Mouse (Mus musculus) CH12.LX (cell line): Measurements from ENCODE around the gene Aldh2. TPM values are rescaled to one million over a fixed set of nuclear protein-coding genes. Genes with fewer than 3 reads are reported as not detected.
A peak's percentile ranks its signal among the peaks of the same experiment; 100 is the strongest.

Source experiments
- DNase-seq: peaks from one replicate; pipeline ENCODE4 v3.0.0-alpha.2; 2013; ENCODE audit errors: extremely low read depth
- H3K27ac ChIP-seq: 2 replicates; pipeline ENCODE4 v1.5.1; 2012; ENCODE audit warnings: low read depth, mild to moderate bottlenecking, control low read depth, moderate library complexity; ENCODE audit not compliant: insufficient read depth
- H3K27me3 ChIP-seq: replicated peaks from 2 replicates; pipeline ENCODE3; 2012; ENCODE audit warnings: inconsistent platforms
- H3K36me3 ChIP-seq, 2 experiments: replicated peaks in 1 of 2; 2 replicates each; pipeline versions ENCODE3 to v1.6.1; 2012; ENCODE audit warnings: inconsistent platforms in 1 of 2, low read length in 1 of 2, mild to moderate bottlenecking in 1 of 2, mixed read lengths in 1 of 2, moderate library complexity in 1 of 2; ENCODE audit not compliant: control insufficient read depth in 1 of 2, insufficient read depth in 1 of 2
- H3K4me1 ChIP-seq, 2 experiments: 2 replicates each; pipeline ENCODE4 v1.6.1; 2012; ENCODE audit warnings: inconsistent platforms in 1 of 2, moderate library complexity in 1 of 2; ENCODE audit not compliant: insufficient read depth in 2 of 2, control insufficient read depth in 1 of 2
- H3K4me2 ChIP-seq: 2 replicates; pipeline ENCODE4 v1.6.1; 2012; ENCODE audit warnings: low read depth, mild to moderate bottlenecking, control low read depth; ENCODE audit not compliant: poor library complexity, insufficient read depth, severe bottlenecking
- H3K4me3 ChIP-seq, 3 experiments: fragments of 150-350 bp in 1 of 3; sonication (generic) in 1 of 3; replicated peaks in 1 of 3; 2 replicates each; pipeline versions ENCODE3 to v1.5.1; 2011 to 2012; ENCODE audit warnings: low read depth in 2 of 3, low read length in 2 of 3, mild to moderate bottlenecking in 2 of 3, moderate library complexity in 2 of 3, control low read depth in 1 of 3, improper control_type of control experiment in 1 of 3, inconsistent platforms in 1 of 3, mixed read lengths in 1 of 3; ENCODE audit not compliant: poor library complexity in 1 of 3
- H3K79me2 ChIP-seq: replicated peaks from 2 replicates; pipeline ENCODE4 v1.6.1; 2012; ENCODE audit warnings: mild to moderate bottlenecking, moderate library complexity; ENCODE audit not compliant: control insufficient read depth, poor library complexity, insufficient read depth, severe bottlenecking; ENCODE audit errors: extremely low read depth
- H3K9ac ChIP-seq: 2 replicates; pipeline ENCODE4 v1.6.1; 2012; ENCODE audit warnings: low read depth, mild to moderate bottlenecking, control low read depth, moderate library complexity; ENCODE audit not compliant: insufficient read depth
- H3K9me3 ChIP-seq: replicated peaks from 2 replicates; pipeline ENCODE3; 2012; ENCODE audit warnings: low read length, inconsistent platforms, mixed read lengths
- BHLHE40 ChIP-seq: IDR thresholded peaks from 2 replicates; pipeline ENCODE4 v1.6.1; 2011; ENCODE audit warnings: mild to moderate bottlenecking, low read depth, low read length, improper control_type of control experiment
- ELF1 ChIP-seq: IDR thresholded peaks from 2 replicates; pipeline ENCODE4 v1.6.1; 2014; ENCODE audit warnings: low read depth, mild to moderate bottlenecking, inconsistent platforms, low read length, improper control_type of control experiment
- IRF4 ChIP-seq: IDR thresholded peaks from 2 replicates; pipeline ENCODE4 v1.6.1; 2014; ENCODE audit warnings: low read depth, mild to moderate bottlenecking, inconsistent platforms, low read length, improper control_type of control experiment
- JUN ChIP-seq: IDR thresholded peaks from 2 replicates; pipeline ENCODE4 v1.6.1; 2011; ENCODE audit warnings: low read depth, mild to moderate bottlenecking, low read length, improper control_type of control experiment, moderate library complexity; ENCODE audit not compliant: insufficient read depth
- MAX ChIP-seq: IDR thresholded peaks from 2 replicates; pipeline ENCODE4 v1.6.1; 2011; ENCODE audit warnings: low read length, improper control_type of control experiment
- MAZ ChIP-seq: IDR thresholded peaks from 2 replicates; pipeline ENCODE4 v1.6.1; 2012; ENCODE audit warnings: low read depth, mild to moderate bottlenecking, inconsistent platforms, low read length, improper control_type of control experiment, moderate library complexity
- MEF2A ChIP-seq: IDR thresholded peaks from 2 replicates; pipeline ENCODE4 v1.6.1; 2014; ENCODE audit warnings: low read depth, mild to moderate bottlenecking, inconsistent platforms, low read length, improper control_type of control experiment, borderline replicate concordance
- MXI1 ChIP-seq: IDR thresholded peaks from 2 replicates; pipeline ENCODE4 v1.6.1; 2011; ENCODE audit warnings: mild to moderate bottlenecking, low read depth, low read length, improper control_type of control experiment
- MYC ChIP-seq: IDR thresholded peaks from 2 replicates; pipeline ENCODE4 v1.6.1; 2011; ENCODE audit warnings: low read depth, mild to moderate bottlenecking, improper control_type of control experiment, low read length
- NELFE ChIP-seq: IDR thresholded peaks from 2 replicates; pipeline ENCODE4 v1.6.1; 2011; ENCODE audit warnings: low read depth, low read length, improper control_type of control experiment
- NRF1 ChIP-seq: IDR thresholded peaks from 2 replicates; pipeline ENCODE4 v1.6.1; 2014; ENCODE audit warnings: low read depth, mild to moderate bottlenecking, inconsistent platforms, low read length, improper control_type of control experiment, moderate library complexity
- POLR2A ChIP-seq: IDR thresholded peaks from 2 replicates; pipeline ENCODE4 v1.6.1; 2011; ENCODE audit warnings: low read depth, mild to moderate bottlenecking, improper control_type of control experiment, low read length
- SIN3A ChIP-seq: IDR thresholded peaks from 2 replicates; pipeline ENCODE4 v1.6.1; 2012; ENCODE audit warnings: low read length, improper control_type of control experiment, inconsistent platforms
- TBP ChIP-seq: conservative IDR thresholded peaks from 2 replicates; pipeline ENCODE4 v1.6.1; 2011; ENCODE audit warnings: low read depth, low read length, improper control_type of control experiment
- TCF12 ChIP-seq: IDR thresholded peaks from 2 replicates; pipeline ENCODE4 v1.6.1; 2014; ENCODE audit warnings: low read depth, mild to moderate bottlenecking, inconsistent platforms, low read length, improper control_type of control experiment
- UBTF ChIP-seq: IDR thresholded peaks from 2 replicates; pipeline ENCODE4 v1.6.1; 2012; ENCODE audit warnings: low read depth, mild to moderate bottlenecking, inconsistent platforms, low read length, improper control_type of control experiment, moderate library complexity
- USF1 ChIP-seq: IDR thresholded peaks from 2 replicates; pipeline ENCODE4 v1.6.1; 2014; ENCODE audit warnings: low read depth, mild to moderate bottlenecking, inconsistent platforms, low read length, improper control_type of control experiment
- USF2 ChIP-seq: conservative IDR thresholded peaks from 2 replicates; pipeline ENCODE4 v1.6.1; 2011; ENCODE audit warnings: low read depth, low read length, improper control_type of control experiment
- ZC3H11A ChIP-seq: IDR thresholded peaks from 2 replicates; pipeline ENCODE4 v1.6.1; 2012; ENCODE audit warnings: low read depth, mild to moderate bottlenecking, inconsistent platforms, low read length, improper control_type of control experiment
- ZMIZ1 ChIP-seq: IDR thresholded peaks from 2 replicates; pipeline ENCODE4 v1.6.1; 2012; ENCODE audit warnings: low read depth, mild to moderate bottlenecking, inconsistent platforms, low read length, improper control_type of control experiment
- dilution Hi-C: fragments of 300-500 bp; cut with MboI; formaldehyde crosslinking; loops from 2 replicates; pipeline ENCODE4 v1.14.3; 2020; ENCODE audit warnings: low sequenced_read_pairs; ENCODE audit not compliant: extremely low pct_unique_long_range_greater_than_20kb, extremely low pct_ligation_motif_present
- in situ Hi-C: fragments of 300-500 bp; cut with MboI; formaldehyde crosslinking; loops from 3 replicates; pipeline ENCODE4 v1.14.3; 2019; ENCODE audit warnings: low sequenced_read_pairs, low pct_ligation_motif_present, low pct_unique_long_range_greater_than_20kb, mixed read lengths
- polyA plus RNA-seq: library from polyadenylated mRNA; unstranded; fragments of >175 nt; gene quantifications from 2 replicates; pipeline ENCODE4 v1.2.1, GENCODE M21; 2012; ENCODE audit warnings: low read depth; ENCODE audit not compliant: insufficient read length
- total RNA-seq, 2 experiments: library from RNA; depleted of rRNA; stranded (reverse); fragments of 300-350 nt in 1 of 2; fragments of >200 nt in 1 of 2; gene quantifications; 2 replicates each; pipeline ENCODE4 v1.2.3; 2012 to 2014

The Aldh2 gene
- total RNA-seq (2012; rRNA removed): 56.2 and 73.9 TPM in 2 replicates
- 58.9 and 66.0 TPM in 2 replicates for total RNA-seq (2014; rRNA removed)
- polyA plus RNA-seq: 139 and 143 TPM in 2 replicates

DNA sequence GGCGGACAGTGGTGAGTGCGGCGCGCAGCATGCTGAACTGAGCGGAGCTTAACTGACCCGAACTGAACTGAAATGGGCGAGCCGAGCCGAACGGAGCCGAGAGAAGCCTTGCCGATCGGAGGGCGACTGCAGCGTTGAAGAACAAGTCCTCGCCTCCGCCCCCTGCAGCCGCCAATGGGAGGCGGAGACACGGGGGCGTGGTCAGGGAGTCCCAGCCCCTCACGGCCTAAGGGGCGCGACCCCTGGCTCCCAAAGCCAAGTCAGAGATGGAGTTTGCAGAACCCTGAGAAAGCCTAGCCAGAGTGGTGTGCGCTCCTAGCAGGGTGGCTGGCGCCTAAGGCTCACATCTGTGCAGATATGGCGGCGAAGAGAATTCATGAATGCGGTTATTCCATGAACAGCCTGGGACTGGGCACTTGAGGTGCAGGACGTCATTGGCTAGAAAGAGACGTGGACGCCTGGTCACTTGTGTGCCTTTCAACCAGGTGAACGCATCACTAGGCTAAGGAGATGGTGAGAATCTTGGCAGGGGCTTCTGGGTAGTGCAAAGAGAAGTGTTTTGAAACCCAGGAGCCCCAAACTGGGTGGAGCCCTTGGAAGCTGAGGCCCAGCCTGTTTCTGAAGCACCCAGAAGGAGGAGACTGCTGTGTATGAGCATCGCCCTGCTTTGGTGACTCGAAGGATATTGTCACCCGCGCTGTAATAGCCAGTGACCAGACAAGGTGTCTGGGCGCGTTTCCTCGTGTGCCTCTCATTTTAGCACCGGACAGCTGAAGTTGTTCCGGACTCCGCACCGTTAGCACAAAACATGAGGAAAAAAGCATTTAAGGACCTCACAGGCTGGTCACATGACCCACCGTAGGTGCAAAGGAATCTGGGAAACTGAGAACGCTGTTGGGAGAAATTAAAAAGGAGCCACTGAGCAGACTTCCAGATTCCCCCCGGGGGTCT, at the start of gene Aldh2:
TSS of gene Aldh2 (minus strand) at position 374 of the 951 bp plus-strand sequence.
- dilution Hi-C loops: no loop called here
- no peaks in the 10 kb centered on the region for H3K9me3 ChIP-seq
- peaks cover 0 to 14% of the 10 kb centered on the region in 2 experiments for H3K36me3 ChIP-seq
- DNase-seq: peak; percentile 81
- H3K4me1 ChIP-seq: peaks cover 5 to 38% of the 10 kb centered on the region in 2 experiments; a peak in 3 of 4 replicates
- peak within 1 kb of the TSS; percentile 41 for H3K9ac ChIP-seq
- TF ChIP-seq POLR2A: peak; percentile 64
- no peak; the same call in 1 of the 2 replicates for TF ChIP-seq TCF12
- TF ChIP-seq USF2: peak; percentile 89
- no peak for TF ChIP-seq MAZ
- TF ChIP-seq MEF2A: peak; percentile 53; the same call in 1 of the 2 replicates
- TF ChIP-seq MAX: peak; percentile 82
- peak; percentile 16; the same call in 1 of the 2 replicates for TF ChIP-seq ELF1
- peak; percentile 55 for TF ChIP-seq BHLHE40
- no peak for TF ChIP-seq JUN
- TF ChIP-seq SIN3A: peak; percentile 90; the same call in 1 of the 2 replicates
- 0 out of 2 replicates have a peak, but pooled peaks have one; percentile 40 for TF ChIP-seq MYC
- TF ChIP-seq NRF1: peak; percentile 26; the same call in 1 of the 2 replicates
- TF ChIP-seq UBTF: no peak
- TF ChIP-seq ZMIZ1: 0 out of 2 replicates have a peak, but pooled peaks have one; percentile 35
- TF ChIP-seq NELFE: peak; percentile 80
- TF ChIP-seq MXI1: peak; percentile 66; the same call in 1 of the 2 replicates
- peak; percentile 89 for TF ChIP-seq USF1
- TF ChIP-seq IRF4: 0 out of 2 replicates have a peak, but pooled peaks have one; percentile 46
- no peak for TF ChIP-seq ZC3H11A
- TF ChIP-seq TBP: 0 out of 2 replicates have a peak, but pooled peaks have one; percentile 13
- peak within 1 kb of the TSS; percentile 63 for H3K27ac ChIP-seq
- in situ Hi-C loops: no loop called here
- peak within 1 kb of the TSS; percentile 53 to 87 (median 69) for H3K4me3 ChIP-seq
- H3K79me2 ChIP-seq: no peaks in the 10 kb centered on the region
- H3K27me3 ChIP-seq: no peaks in the 10 kb centered on the region
- H3K4me2 ChIP-seq: peak within 1 kb of the TSS; percentile 67
